ENCODE assay signal across 21 mouse cellular contexts in genomic region chr13:51724566-51724965, GRCm38 (mm10).
A peak's percentile ranks its signal among the peaks of the same experiment; 100 is the strongest.
DNase-seq lines count a peak whose midpoint lies in the region; TF ChIP-seq lines count a peak whose summit lies in the region.
"Had no signal": no experiment of that assay in that cellular context is flagged by ENCODE, and none has a peak within 500 bp of the region (broad histone marks: within the 10 kb centered on the region; RNA-seq: fewer than 3 reads in every experiment).

No protein-coding gene starts in this region.

- peaks cover 2% of the 10 kb centered on the region for H3K9me3 ChIP-seq in CH12.LX (replicated peaks; ENCODE audit: low read length)
- no peaks in the 10 kb centered on the region for H3K9me3 ChIP-seq in limb, embryonic 10.5 days (replicated peaks)
- H3K9me3 ChIP-seq: embryonic facial prominence, embryonic 12.5 days; forebrain, embryonic 13.5 days; forebrain, embryonic 15.5 days; G1E had no signal

- TF ChIP-seq RAD21 in CH12.LX (IDR thresholded peaks at IDR 0.05; ENCODE audit: low read depth, low read length) = no peak

- in situ Hi-C loops in CH12.LX (cut with MboI; ENCODE audit: low pct_ligation_motif_present, low pct_unique_long_range_greater_than_20kb, low sequenced_read_pairs) = no loop called here

- no peak for TF ChIP-seq CTCF in CH12.LX (conservative IDR thresholded peaks at IDR 0.05 in 1 of 2, IDR thresholded peaks at IDR 0.05 in 1 of 2; ENCODE audit: low read depth in 2 of 2, low read length in 2 of 2)
- no peak for TF ChIP-seq CTCF in cerebellum, adult 2 months (IDR thresholded peaks at IDR 0.05; ENCODE audit: borderline replicate concordance, insufficient read depth, low read depth, low read length)

- no peak for TF ChIP-seq EP300 in CH12.LX (IDR thresholded peaks at IDR 0.05; ENCODE audit: low read length)

- dilution Hi-C loops in CH12.LX (cut with MboI; ENCODE audit: extremely low pct_ligation_motif_present, extremely low pct_unique_long_range_greater_than_20kb, low sequenced_read_pairs) = no loop called here

- no peak overlapping the region for H3K27ac ChIP-seq in CH12.LX (ENCODE audit: insufficient read depth, low read depth)
- peak overlapping the region; percentile 42; the same call in 1 of the 2 replicates for H3K27ac ChIP-seq in limb, embryonic 10.5 days
- no peak overlapping the region for H3K27ac ChIP-seq in cerebellum, adult 2 months (ENCODE audit: insufficient read depth, low read length)
- H3K27ac ChIP-seq: embryonic facial prominence, embryonic 12.5 days; forebrain, embryonic 13.5 days; forebrain, embryonic 15.5 days had no signal

- no peak for TF ChIP-seq POLR2A in CH12.LX (IDR thresholded peaks at IDR 0.05; ENCODE audit: low read depth, low read length)
- TF ChIP-seq POLR2A in cerebellum, adult 2 months (IDR thresholded peaks at IDR 0.05; ENCODE audit: borderline replicate concordance, insufficient read depth, low read length) = no peak

- no peak overlapping the region for H3K4me2 ChIP-seq in CH12.LX (ENCODE audit: insufficient read depth, low read depth, poor library complexity, severe bottlenecking)
- H3K4me2 ChIP-seq: embryonic facial prominence, embryonic 12.5 days; forebrain, embryonic 13.5 days; forebrain, embryonic 15.5 days had no signal

- DNase-seq in CH12.LX (ENCODE audit: extremely low read depth) (no peak), R1 (ENCODE audit: low read depth, low spot score) (peak; percentile 51)
- no peak for DNase-seq in limb, embryonic 10.5 days (ENCODE audit: low spot score)
- DNase-seq in spleen, postnatal 14 days (ENCODE audit: low spot score in 2 of 2) = no peak
- DNase-seq in cerebellum, adult 2 months = no peak
- DNase-seq: adrenal gland, adult 2 months; adrenal gland, postnatal 10 days; adrenal gland, postnatal 25 days; B cell, adult 2 months; cerebellum, adult 11 months; cerebellum, adult 18-20 months; cerebellum, adult 9-10 months; cerebellum, postnatal 10 days; cerebellum, postnatal 25 days; embryo, embryonic 11 days; forebrain, postnatal 0 days had no signal

- WGBS in limb, embryonic 10.5 days = 81% methylated on average over 6 of the region's 6 CpGs
- WGBS in cerebellum, adult 2 months = 86% methylated on average over 6 of the region's 6 CpGs

- no peak overlapping the region for H3K4me3 ChIP-seq in CH12.LX (replicated peaks in 1 of 3; ENCODE audit: low read depth in 2 of 3, low read length in 2 of 3, poor library complexity in 1 of 3)
- H3K4me3 ChIP-seq in limb, embryonic 10.5 days = no peak overlapping the region
- H3K4me3 ChIP-seq in cerebellum, adult 2 months (replicated peaks; ENCODE audit: insufficient read depth, low read depth, low read length) = no peak overlapping the region
- H3K4me3 ChIP-seq: embryonic facial prominence, embryonic 12.5 days; forebrain, embryonic 13.5 days; forebrain, embryonic 15.5 days had no signal

- peaks cover 40 to 80% of the 10 kb centered on the region in 2 experiments for H3K36me3 ChIP-seq in CH12.LX (replicated peaks in 1 of 2; ENCODE audit: control insufficient read depth in 1 of 2, insufficient read depth in 1 of 2, low read length in 1 of 2)
- H3K36me3 ChIP-seq in limb, embryonic 10.5 days = no peaks in the 10 kb centered on the region
- H3K36me3 ChIP-seq: embryonic facial prominence, embryonic 12.5 days; forebrain, embryonic 15.5 days had no signal

- no peak overlapping the region for H3K9ac ChIP-seq in CH12.LX (ENCODE audit: insufficient read depth, low read depth)
- H3K9ac ChIP-seq: embryonic facial prominence, embryonic 12.5 days; forebrain, embryonic 13.5 days; forebrain, embryonic 15.5 days; forebrain, postnatal 0 days had no signal

- H3K27me3 ChIP-seq in CH12.LX (replicated peaks) = no peaks in the 10 kb centered on the region
- no peaks in the 10 kb centered on the region for H3K27me3 ChIP-seq in limb, embryonic 10.5 days (ENCODE audit: low read depth, poor library complexity, severe bottlenecking)
- H3K27me3 ChIP-seq in cerebellum, adult 2 months (ENCODE audit: control insufficient read depth, insufficient read depth, low read length) = no peaks in the 10 kb centered on the region
- H3K27me3 ChIP-seq: embryonic facial prominence, embryonic 12.5 days; forebrain, embryonic 13.5 days; forebrain, embryonic 15.5 days; Patski had no signal

- peaks cover 22 to 67% of the 10 kb centered on the region in 2 experiments for H3K4me1 ChIP-seq in CH12.LX (ENCODE audit: control insufficient read depth in 1 of 2, insufficient read depth in 2 of 2)
- peaks cover 53% of the 10 kb centered on the region for H3K4me1 ChIP-seq in limb, embryonic 10.5 days
- peaks cover 27% of the 10 kb centered on the region for H3K4me1 ChIP-seq in cerebellum, adult 2 months (ENCODE audit: control insufficient read depth, insufficient read depth, low read length)

- no peaks in the 10 kb centered on the region; the same call in 1 of the 2 replicates for H3K79me2 ChIP-seq in CH12.LX (replicated peaks; ENCODE audit: control insufficient read depth, extremely low read depth, insufficient read depth, poor library complexity, severe bottlenecking)

TF ChIP-seq in CH12.LX, 34 proteins besides CTCF, POLR2A, EP300 and RAD21:
- TF ChIP-seq ELF1 (IDR thresholded peaks at IDR 0.05; ENCODE audit: low read depth, low read length) (no peak), CHD1 (IDR thresholded peaks at IDR 0.05; ENCODE audit: low read depth, low read length) (no peak), MAFK (IDR thresholded peaks at IDR 0.05; ENCODE audit: insufficient replicate concordance, low read length) (peak; percentile 44; the same call in 1 of the 2 replicates)
